Mouse (Mus musculus) liver, adult 2 months (tissue): ENCODE measurements around the gene Dip2c.

Experiments
- CTCF ChIP-seq: fragments of 200-500 bp; IDR thresholded peaks from 2 replicates; pipeline ENCODE4 v1.5.1; 2011; ENCODE audit warnings: low read depth, low read length, control low read depth
- POLR2A ChIP-seq: fragments of 200-500 bp; IDR thresholded peaks from 2 replicates; pipeline ENCODE4 v1.6.1; 2011; ENCODE audit warnings: low read length, control low read depth; ENCODE audit not compliant: insufficient read depth; ENCODE audit errors: extremely low read depth

DNA sequence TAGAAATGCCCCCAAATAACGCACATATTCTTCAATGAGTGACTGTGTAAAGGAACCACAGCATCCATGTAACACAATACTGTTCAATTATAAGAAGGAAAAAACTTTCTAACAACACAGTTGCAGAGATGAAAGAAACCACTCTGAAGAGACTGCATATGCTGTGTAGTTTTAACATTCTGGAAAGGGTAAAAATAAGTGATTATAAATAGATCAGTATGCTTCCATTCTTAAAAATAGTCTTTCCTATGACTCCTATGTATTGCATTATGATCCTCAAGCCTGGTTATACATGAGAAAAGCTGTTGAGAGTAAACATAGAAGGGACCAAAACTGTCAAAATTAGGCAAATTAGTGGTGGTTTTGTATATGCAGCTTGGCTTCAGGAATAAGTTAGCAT, 197.1 kb downstream of the Dip2c start:
- TF ChIP-seq POLR2A (no peak), CTCF (no peak)
